ENCODE assay signal across 8 mouse cellular contexts in the genomic region with DNA sequence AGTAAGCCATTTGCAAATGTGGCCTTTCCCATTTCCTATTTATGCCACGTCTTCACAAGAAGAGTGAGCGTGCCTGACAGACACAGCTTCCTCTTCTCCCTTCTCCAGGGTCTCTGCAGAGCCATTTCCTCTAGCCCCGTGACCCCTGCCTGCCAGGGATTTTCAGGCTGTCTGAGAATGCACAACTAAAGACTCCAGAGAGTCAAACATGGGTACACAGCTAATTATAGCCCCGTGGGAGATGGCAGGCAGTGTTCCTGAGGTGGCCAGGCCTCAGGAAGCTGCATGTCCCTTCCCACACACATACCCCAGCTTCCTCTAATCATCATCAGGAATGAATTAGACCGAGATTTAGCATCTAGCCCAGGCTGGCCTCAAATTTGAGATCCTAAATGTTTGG. TPM values are rescaled to one million over a fixed set of nuclear protein-coding genes. Genes with fewer than 3 reads are reported as not detected.
A peak's percentile ranks its signal among the peaks of the same experiment; 100 is the strongest.
DNase-seq lines count a peak whose midpoint lies in the region; ATAC-seq lines count a peak whose summit lies in the region.

No protein-coding gene starts in this region.

- no peaks in the 10 kb centered on the region for H3K36me3 ChIP-seq in heart, embryonic 10.5 days
- no peaks in the 10 kb centered on the region for H3K36me3 ChIP-seq in forebrain, embryonic 15.5 days
- H3K36me3 ChIP-seq in kidney, embryonic 14.5 days (ENCODE audit: control insufficient read depth, insufficient read depth, low read length): no peaks in the 10 kb centered on the region

- H3K27me3 ChIP-seq in heart, embryonic 10.5 days (ENCODE audit: insufficient read depth, poor library complexity, severe bottlenecking): no peaks in the 10 kb centered on the region
- no peaks in the 10 kb centered on the region for H3K27me3 ChIP-seq in forebrain, embryonic 15.5 days
- no peaks in the 10 kb centered on the region for H3K27me3 ChIP-seq in kidney, embryonic 14.5 days (ENCODE audit: control insufficient read depth, insufficient read depth, low read length)

- peak overlapping the region; percentile 90 for H3K27ac ChIP-seq in heart, embryonic 10.5 days
- H3K27ac ChIP-seq in forebrain, embryonic 15.5 days (replicated peaks): peak overlapping the region; percentile 29; the same call in 1 of the 2 replicates
- H3K27ac ChIP-seq in kidney, embryonic 14.5 days (ENCODE audit: low read depth, low read length): peak overlapping the region; percentile 18; the same call in 1 of the 2 replicates

- H3K4me1 ChIP-seq in heart, embryonic 10.5 days: peaks cover 57% of the 10 kb centered on the region
- peaks cover 13% of the 10 kb centered on the region for H3K4me1 ChIP-seq in forebrain, embryonic 15.5 days
- H3K4me1 ChIP-seq in kidney, embryonic 14.5 days (ENCODE audit: control insufficient read depth, insufficient read depth, low read length): peaks cover 33% of the 10 kb centered on the region

- 10% methylated on average over 5 of the region's 5 CpGs for WGBS in heart, embryonic 10.5 days
- WGBS in forebrain, embryonic 15.5 days: 37% methylated on average over 5 of the region's 5 CpGs
- WGBS in kidney, embryonic 14.5 days: 17% methylated on average over 5 of the region's 5 CpGs

- no peaks in the 10 kb centered on the region for H3K9me3 ChIP-seq in heart, embryonic 10.5 days
- no peaks in the 10 kb centered on the region for H3K9me3 ChIP-seq in forebrain, embryonic 15.5 days
- no peaks in the 10 kb centered on the region for H3K9me3 ChIP-seq in kidney, embryonic 14.5 days (ENCODE audit: control insufficient read depth, low read length)

- H3K4me3 ChIP-seq in heart, embryonic 10.5 days: no peak overlapping the region
- H3K4me3 ChIP-seq in forebrain, embryonic 15.5 days: no peak overlapping the region
- H3K4me3 ChIP-seq in kidney, embryonic 14.5 days (ENCODE audit: low read length): no peak overlapping the region

- DNase-seq in heart, embryonic 10.5 days (ENCODE audit: low spot score): no peak
- DNase-seq in heart, postnatal 36 days: no peak
- DNase-seq in lung, postnatal 10 days: peak; percentile 69
- DNase-seq in urinary bladder, postnatal 4 days (ENCODE audit: low spot score in 2 of 2): no peak
- no peak for DNase-seq in thymus, postnatal 4 days
- DNase-seq in left cerebral cortex, postnatal 4 days: no peak

- no peak overlapping the region for H3K4me2 ChIP-seq in forebrain, embryonic 15.5 days (replicated peaks)
- no peak overlapping the region for H3K4me2 ChIP-seq in kidney, embryonic 14.5 days (replicated peaks; ENCODE audit: low read depth, low read length)

- H3K9ac ChIP-seq in forebrain, embryonic 15.5 days (replicated peaks): no peak overlapping the region
- H3K9ac ChIP-seq in kidney, embryonic 14.5 days (ENCODE audit: low read depth, low read length): no peak overlapping the region

- intact Hi-C loops in heart, postnatal 36 days (cut with DNase I): no loop called here
- intact Hi-C loops in left cerebral cortex, postnatal 4 days (cut with DNase I): no loop called here

- no peak for ATAC-seq in forebrain, embryonic 15.5 days (replicated peaks)
- ATAC-seq in kidney, embryonic 14.5 days (ENCODE audit: low FRiP score, low TSS enrichment): peak; percentile 56; the same call in 1 of the 2 replicates

RNA-seq across cellular contexts. Expression of a gene that starts 20.6 kb away (rescaled TPM):
- 159 and 166 TPM in 2 replicates for polyA plus RNA-seq in heart, embryonic 10.5 days (2016; fragmentation: Nextera tagmentation; extraction: Ambion mirVana)
- 10 to 100 TPM; 20.0 to 25.3 TPM for total RNA-seq in heart, postnatal 36 days (2021)
- 78.9 and 82.8 TPM in 2 replicates for polyA plus RNA-seq in forebrain, embryonic 15.5 days (2015; fragmentation: Nextera tagmentation; extraction: Ambion mirVana)
- polyA plus RNA-seq in kidney, embryonic 14.5 days (2014; fragmentation: Nextera tagmentation; extraction: Ambion mirVana): 66.9 and 128 TPM in 2 replicates
- 10 to 100 TPM; 21.2 to 22.8 TPM for total RNA-seq in left cerebral cortex, postnatal 4 days (2021)

RNA-seq across cellular contexts. Expression of a gene that starts 57.8 kb away (rescaled TPM):
- polyA plus RNA-seq in heart, embryonic 10.5 days (2016; fragmentation: Nextera tagmentation; extraction: Ambion mirVana): 2.6 and 4.8 TPM in 2 replicates
- total RNA-seq in heart, postnatal 36 days (2021): under 1 TPM in 1 of 2 experiments, not detected in 1; 0.11 TPM
- polyA plus RNA-seq in forebrain, embryonic 15.5 days (2015; fragmentation: Nextera tagmentation; extraction: Ambion mirVana): 0.26 and 0.32 TPM in 2 replicates
- polyA plus RNA-seq in kidney, embryonic 14.5 days (2014; fragmentation: Nextera tagmentation; extraction: Ambion mirVana): 0.41 and 0.54 TPM in 2 replicates
- total RNA-seq in left cerebral cortex, postnatal 4 days (2021): under 1 TPM; 0.54 to 0.72 TPM

Comparison
In these comparisons a context has a peak if more than half of its experiments do, and no peak if none do; other contexts are left out.
1. H3K27ac ChIP-seq: peak in every context shown above with its lines; median percentile 90 in heart, embryonic 10.5 days; 29 in forebrain, embryonic 15.5 days; 18 in kidney, embryonic 14.5 days.